Mouse (Mus musculus) heart, adult 2 months (tissue): ENCODE measurements around the gene Klf17.

Experiments
- CTCF ChIP-seq: fragments of 200-600 bp; IDR thresholded peaks from 2 replicates; pipeline ENCODE4 v1.8.1; 2022; ENCODE audit warnings: antibody characterized with exemption, mild to moderate bottlenecking, moderate library complexity
- EP300 ChIP-seq: fragments of 200-500 bp; IDR thresholded peaks from 2 replicates; pipeline ENCODE4 v1.6.1; 2011; ENCODE audit warnings: low read depth, low read length, control low read depth; ENCODE audit not compliant: insufficient read depth
- POLR2A ChIP-seq: fragments of 200-500 bp; IDR thresholded peaks from 2 replicates; pipeline ENCODE4 v1.6.1; 2011; ENCODE audit warnings: mild to moderate bottlenecking, low read depth, low read length, control low read depth; ENCODE audit not compliant: insufficient read depth

- TF ChIP-seq POLR2A: no peak
- TF ChIP-seq EP300: no peak
- TF ChIP-seq CTCF: peak; percentile 41
Observed at GRCm38 (mm10) chr4:117810933-117811332, 45.5 kb upstream of the Klf17 start.
